Mouse (Mus musculus) lung, adult 18-20 months (tissue): ENCODE data around the gene Cstb.
"Not testable (repeated sequence)": the region's sequence is repeated elsewhere in the genome, so short reads cannot be mapped to it uniquely, and the experiment has no call there.

Experiments
- DNase-seq, 2 experiments: peaks; one replicate each; pipeline ENCODE4 v3.0.0; 2022; ENCODE audit warnings: mixed read lengths in 2 of 2

Cstb gene

GRCm38 (mm10) chr10:78425181-78426041 lies at the start of gene Cstb:
Gene Cstb (plus strand): TSS chr10:78425669.
- peak; percentile 86 to 87 for DNase-seq

- no peak for DNase-seq
Measured at GRCm38 (mm10) chr10:78378516-78378915, 47.0 kb upstream of the Cstb start.

- DNase-seq: no peak
Measured at GRCm38 (mm10) chr10:78383567-78383966, 41.9 kb upstream of the Cstb start.

- DNase-seq: no peak
Measured at GRCm38 (mm10) chr10:78385520-78385919, 39.9 kb upstream of the Cstb start.

GRCm38 (mm10) chr10:78388216-78388980 lies 37.1 kb upstream of the Cstb start:
- no peak for DNase-seq

GRCm38 (mm10) chr10:78390982-78391470 lies 34.4 kb upstream of the Cstb start:
- DNase-seq: no peak

- DNase-seq: peak; percentile 76 to 77
Measured at GRCm38 (mm10) chr10:78392072-78392471, 33.4 kb upstream of the Cstb start.

- no peak for DNase-seq
Measured at GRCm38 (mm10) chr10:78395377-78395776, 30.1 kb upstream of the Cstb start.

GRCm38 (mm10) chr10:78395819-78396624 lies 29.4 kb upstream of the Cstb start:
- peak; percentile 89 to 94 for DNase-seq

- DNase-seq: no peak
Measured at GRCm38 (mm10) chr10:78396625-78396885, 28.9 kb upstream of the Cstb start.

- no peak for DNase-seq
Measured at GRCm38 (mm10) chr10:78399090-78399657, 26.3 kb upstream of the Cstb start.

GRCm38 (mm10) chr10:78401127-78401526 lies 24.3 kb upstream of the Cstb start:
- DNase-seq: no peak

- DNase-seq: no peak
Measured at GRCm38 (mm10) chr10:78402301-78402922, 23.1 kb upstream of the Cstb start.

GRCm38 (mm10) chr10:78406152-78406551 lies 19.3 kb upstream of the Cstb start:
- DNase-seq: no peak

GRCm38 (mm10) chr10:78407132-78407531 lies 18.3 kb upstream of the Cstb start:
- no peak for DNase-seq

GRCm38 (mm10) chr10:78409035-78409788 lies 16.3 kb upstream of the Cstb start:
- no peak for DNase-seq

GRCm38 (mm10) chr10:78411851-78412250 lies 13.6 kb upstream of the Cstb start:
- DNase-seq: no peak

GRCm38 (mm10) chr10:78412319-78413151 lies 12.9 kb upstream of the Cstb start, which contains the start of gene Rrp1:
Gene Rrp1 (minus strand): TSS chr10:78413043.
- DNase-seq: peak; percentile 92 to 93

GRCm38 (mm10) chr10:78413152-78413520 lies 12.3 kb upstream of the Cstb start:
- DNase-seq: no peak

- not testable (repeated sequence) for DNase-seq
Measured at GRCm38 (mm10) chr10:78414936-78415335, 10.5 kb upstream of the Cstb start.

- DNase-seq: no peak
Measured at GRCm38 (mm10) chr10:78417888-78418287, 7.6 kb upstream of the Cstb start.
